Mouse (Mus musculus): ENCODE data around the gene Npr3. TPM values are rescaled to one million over a fixed set of nuclear protein-coding genes. Genes with fewer than 3 reads are reported as not detected.
A peak's percentile ranks its signal among the peaks of the same experiment; 100 is the strongest.

The Npr3 gene
- total RNA-seq, 2 experiments from 2014 or later = 4.0 to 9.1 TPM

GRCm38 (mm10) chr15:11815551-11815950, 91.5 kb downstream of the Npr3 start:
- no peak for DNase-seq
- intact Hi-C loops (cut with DNase I) = no loop called here
- no peak for TF ChIP-seq CTCF (IDR thresholded peaks at IDR 0.05)
- no peak overlapping the region for H3K27ac ChIP-seq
- no peak overlapping the region for H3K4me3 ChIP-seq

DNA sequence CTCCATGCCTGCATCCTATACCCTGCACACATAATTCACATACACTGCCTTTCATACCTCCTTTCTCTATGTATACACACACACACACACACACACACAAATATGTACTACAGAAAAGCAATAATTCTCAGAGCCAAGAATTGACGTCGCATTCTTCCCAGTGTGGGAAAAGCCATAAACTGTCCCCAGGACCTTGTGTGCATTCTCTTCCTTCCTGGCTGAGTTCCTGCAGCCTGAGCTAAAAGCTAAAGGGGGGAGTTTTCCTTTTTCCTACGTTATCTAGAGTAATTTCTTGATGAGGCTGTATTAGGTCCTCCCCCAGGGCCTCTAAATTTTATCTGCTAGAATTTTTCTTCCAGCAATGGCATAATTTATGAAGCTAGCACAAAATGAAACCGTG, 103.5 kb downstream of the Npr3 start:
- no peak for TF ChIP-seq CTCF (IDR thresholded peaks at IDR 0.05)
- DNase-seq = no peak
- Histone ChIP-seq H3K4me3 (no peak overlapping the region), H3K27ac (no peak overlapping the region)
- intact Hi-C loops (cut with DNase I) = no loop called here

DNA sequence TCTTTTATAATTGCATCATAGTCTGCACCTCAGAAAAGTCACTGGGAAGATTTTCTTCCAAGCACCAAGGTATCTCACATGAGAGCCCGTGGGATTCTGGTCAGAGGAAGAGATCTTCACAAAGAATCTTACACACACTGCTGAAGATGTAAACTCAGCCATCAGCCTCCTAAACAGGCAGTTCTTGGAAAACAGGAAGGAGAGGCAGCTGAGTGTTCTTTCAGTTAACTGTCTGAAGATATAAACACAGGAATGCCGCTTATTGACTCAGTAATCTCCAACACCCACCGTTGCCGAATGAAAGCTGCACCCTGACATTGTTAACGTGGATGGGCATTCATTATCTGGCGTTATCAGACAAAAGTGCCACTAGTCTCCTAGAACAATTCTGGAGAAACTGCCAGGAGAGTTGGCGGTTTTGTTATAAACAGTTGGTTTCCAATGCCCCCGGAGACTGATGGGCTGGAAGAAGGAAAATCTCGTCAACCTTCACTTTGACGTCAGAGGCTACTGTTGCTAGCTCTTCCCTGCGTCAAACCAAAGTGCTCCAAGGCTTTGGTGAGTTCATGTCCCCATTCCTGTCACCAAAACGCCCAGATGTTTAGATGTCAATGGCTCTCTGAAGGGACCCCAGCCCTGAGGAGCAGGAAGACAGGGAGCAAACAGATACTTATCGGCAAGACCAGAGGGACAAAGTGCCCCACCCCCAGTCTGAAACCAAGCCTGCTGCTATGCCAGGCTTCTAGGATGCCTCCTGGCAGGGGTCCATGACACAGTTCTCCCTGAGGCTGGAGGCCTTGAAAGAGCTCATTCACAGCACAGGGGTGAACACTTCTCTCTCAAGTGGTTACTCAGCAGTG, 105.0 kb downstream of the Npr3 start:
- H3K4me3 ChIP-seq = no peak overlapping the region
- no peak overlapping the region for H3K27ac ChIP-seq
- TF ChIP-seq CTCF (IDR thresholded peaks at IDR 0.05) = no peak
- intact Hi-C loops (cut with DNase I) = no loop called here
- peak; percentile 38 for DNase-seq

DNA sequence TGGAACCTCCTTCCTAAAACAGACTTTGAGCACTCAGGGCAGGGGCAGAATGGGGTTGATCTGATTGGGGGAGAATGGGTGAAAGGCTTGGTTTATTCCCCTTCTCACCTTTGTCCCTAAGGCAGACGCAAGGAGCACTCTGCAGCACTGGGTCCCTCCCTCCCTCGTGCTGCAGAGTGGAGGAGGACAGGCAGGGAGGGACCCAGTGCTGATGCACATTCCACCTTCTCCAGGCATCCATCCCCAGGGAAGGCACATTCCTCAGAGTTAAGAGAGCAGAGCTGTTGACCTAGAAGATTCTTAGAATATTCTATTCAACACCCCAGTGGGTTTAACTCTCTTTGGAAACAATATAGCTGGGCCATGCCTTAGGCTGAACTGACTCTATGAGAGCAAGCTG, 112.5 kb downstream of the Npr3 start:
- no peak for TF ChIP-seq CTCF (IDR thresholded peaks at IDR 0.05)
- intact Hi-C loops (cut with DNase I) = no loop called here
- H3K27ac ChIP-seq = no peak overlapping the region
- DNase-seq = no peak
- no peak overlapping the region for H3K4me3 ChIP-seq

Other genes starting within 250 kb of the Npr3 start
- gene Sub1, start 89.7 kb upstream of the Npr3 start, total RNA-seq (2021) = 100 to 1,000 TPM in 1 of 2 experiments, 10 to 100 TPM in 1; 76.1 to 121 TPM
- 10 to 100 TPM; 68.3 to 69.8 TPM for gene Zfr, start 210.5 kb upstream of the Npr3 start, total RNA-seq (2021)